Mouse (Mus musculus) hindbrain, embryonic 10.5 days (tissue): ENCODE measurements around the gene Tiam2. TPM values are rescaled to one million over a fixed set of nuclear protein-coding genes. Genes with fewer than 3 reads are reported as not detected.

ENCODE experiments used
- DNase-seq: peaks from one replicate; pipeline ENCODE4 v3.0.0-alpha.2; 2017; ENCODE audit warnings: low spot score
- H3K27ac ChIP-seq: fragments of 300-500 bp; sonication (generic); 2 replicates; pipeline ENCODE4 v1.5.1; 2016; ENCODE audit warnings: mild to moderate bottlenecking, moderate library complexity
- H3K27me3 ChIP-seq: fragments of 300-500 bp; sonication (generic); 2 replicates; pipeline ENCODE4 v1.6.1; 2016; ENCODE audit warnings: mild to moderate bottlenecking; ENCODE audit not compliant: poor library complexity, insufficient read depth, severe bottlenecking
- H3K36me3 ChIP-seq: fragments of 300-500 bp; sonication (generic); 2 replicates; pipeline ENCODE4 v1.6.1; 2016; ENCODE audit warnings: mild to moderate bottlenecking, moderate library complexity
- H3K4me1 ChIP-seq: fragments of 300-500 bp; sonication (generic); replicated peaks from 2 replicates; pipeline ENCODE4 v1.6.1; 2016; ENCODE audit warnings: mild to moderate bottlenecking
- H3K4me3 ChIP-seq: fragments of 300-500 bp; sonication (generic); 2 replicates; pipeline ENCODE4 v1.5.1; 2016; ENCODE audit warnings: mild to moderate bottlenecking, moderate library complexity
- H3K9me3 ChIP-seq: fragments of 300-500 bp; sonication (generic); 2 replicates; pipeline ENCODE4 v1.6.1; 2016; ENCODE audit warnings: mild to moderate bottlenecking, moderate library complexity
- WGBS: fragments of 180-500 bp; shearing (Covaris S2); methylation state at CpG from one replicate; pipeline ENCODE4 v1.1.7; 2016; 5-methylcytosine and 5-hydroxymethylcytosine counted together
- polyA plus RNA-seq: library from polyadenylated mRNA; unstranded; fragments of >200 nt; fragmentation: Nextera tagmentation; extraction: Ambion mirVana; gene quantifications from 2 replicates; pipeline ENCODE4 v1.2.1, GENCODE M21; 2016

The Tiam2 gene
- polyA plus RNA-seq, 1 experiment from 2014 or later = 4.4 TPM

DNA sequence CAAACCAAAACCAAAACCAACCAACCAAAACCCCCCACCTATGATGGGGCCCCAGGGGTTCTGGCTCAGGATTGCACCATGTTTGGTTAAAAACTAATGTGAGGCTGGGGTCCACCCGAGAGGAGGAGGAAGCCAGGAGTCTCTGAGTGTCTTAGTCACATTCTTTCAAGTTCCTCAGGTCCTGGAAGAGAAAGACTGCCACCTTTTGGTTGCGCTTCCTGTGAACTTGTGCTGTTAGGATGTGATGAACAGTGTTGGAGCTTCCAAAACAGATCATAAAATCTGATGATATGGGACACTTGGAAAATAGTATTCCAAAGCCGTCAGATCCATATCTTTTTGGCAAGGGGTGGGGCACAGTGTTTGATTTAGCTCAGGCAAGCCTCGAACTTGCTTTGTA lies 174.6 kb downstream of the Tiam2 start:
- WGBS = 84% methylated on average over 4 of the region's 4 CpGs
- Histone ChIP-seq H3K4me3 (no peak overlapping the region), H3K36me3 (no peaks in the 10 kb centered on the region), H3K27ac (no peak overlapping the region), H3K27me3 (no peaks in the 10 kb centered on the region), H3K4me1 (no peaks in the 10 kb centered on the region), H3K9me3 (no peaks in the 10 kb centered on the region)
- no peak for DNase-seq

DNA sequence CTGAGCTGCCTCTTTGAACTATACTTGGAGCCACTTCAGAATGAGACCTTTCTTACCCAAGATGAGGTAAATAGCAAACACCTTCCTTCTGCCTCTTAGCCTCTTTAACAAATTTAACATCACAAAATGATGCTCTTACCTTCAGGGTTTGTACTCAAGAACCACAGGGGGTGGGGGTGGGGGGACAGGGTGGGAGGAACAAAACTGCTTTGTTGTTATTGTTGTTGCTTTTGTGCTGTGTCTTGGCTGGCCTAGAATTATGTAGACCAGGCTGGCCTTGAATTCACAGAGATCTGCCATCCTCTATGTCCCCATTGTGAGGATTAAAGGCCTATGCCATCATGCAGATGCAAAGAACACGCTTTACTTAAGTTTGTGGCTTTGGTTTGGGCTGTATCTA lies 179.3 kb downstream of the Tiam2 start:
- H3K4me1 ChIP-seq = no peaks in the 10 kb centered on the region
- no peak overlapping the region for H3K4me3 ChIP-seq
- H3K27me3 ChIP-seq = no peaks in the 10 kb centered on the region
- no peaks in the 10 kb centered on the region for H3K36me3 ChIP-seq
- 85% methylated on average over 1 of the region's 1 CpGs for WGBS
- H3K27ac ChIP-seq = no peak overlapping the region
- DNase-seq = no peak
- no peaks in the 10 kb centered on the region for H3K9me3 ChIP-seq

DNA sequence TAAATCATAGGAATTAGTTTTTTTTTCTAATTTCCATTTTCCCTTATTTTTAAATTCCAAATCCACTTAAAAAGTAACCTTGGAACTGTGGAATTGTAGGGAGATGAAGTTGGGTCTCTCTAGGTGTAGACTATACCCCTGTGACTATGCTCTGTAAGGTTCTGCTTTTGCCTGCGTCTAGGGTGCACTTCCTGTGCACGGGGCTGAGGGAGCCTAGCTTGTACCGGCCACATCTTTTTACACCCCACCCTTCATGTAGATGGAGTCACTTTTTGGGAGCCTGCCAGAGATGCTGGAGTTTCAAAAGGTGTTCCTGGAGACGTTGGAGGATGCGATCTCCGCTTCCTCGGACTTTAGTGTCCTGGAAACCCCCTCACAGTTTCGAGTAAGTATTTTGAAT lies 180.1 kb downstream of the Tiam2 start:
- no peaks in the 10 kb centered on the region for H3K9me3 ChIP-seq
- no peaks in the 10 kb centered on the region for H3K36me3 ChIP-seq
- WGBS = 93% methylated on average over 8 of the region's 8 CpGs
- H3K27me3 ChIP-seq = no peaks in the 10 kb centered on the region
- H3K4me3 ChIP-seq = no peak overlapping the region
- no peak for DNase-seq
- no peaks in the 10 kb centered on the region for H3K4me1 ChIP-seq
- H3K27ac ChIP-seq = no peak overlapping the region

DNA sequence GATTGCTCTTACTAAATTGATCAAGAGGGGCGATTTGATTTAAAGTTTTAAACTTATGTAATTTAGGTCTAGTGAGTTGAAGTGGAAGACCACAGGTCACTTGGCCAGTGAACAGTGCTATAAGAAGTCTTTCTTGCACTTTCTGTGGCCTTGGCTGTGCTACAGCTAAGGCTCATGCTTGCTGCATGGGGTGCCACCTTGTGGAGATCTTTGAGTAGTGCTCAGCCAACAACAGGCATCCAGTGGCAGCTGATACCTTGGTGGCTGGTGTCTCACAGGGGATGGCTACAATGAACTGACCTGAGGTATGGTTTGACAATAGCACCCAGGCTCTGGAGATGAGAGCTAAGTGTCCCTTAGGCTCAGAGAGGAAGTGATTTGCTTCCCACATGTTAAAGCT lies 183.5 kb downstream of the Tiam2 start:
- no peak overlapping the region for H3K27ac ChIP-seq
- no peak overlapping the region for H3K4me3 ChIP-seq
- H3K9me3 ChIP-seq = no peaks in the 10 kb centered on the region
- no peaks in the 10 kb centered on the region for H3K4me1 ChIP-seq
- WGBS = 8% methylated on average over 1 of the region's 1 CpGs
- peak; percentile 56 for DNase-seq
- no peaks in the 10 kb centered on the region for H3K27me3 ChIP-seq
- 0 out of 2 replicates have a peak, but pooled peaks cover 6% of the 10 kb centered on the region for H3K36me3 ChIP-seq

DNA sequence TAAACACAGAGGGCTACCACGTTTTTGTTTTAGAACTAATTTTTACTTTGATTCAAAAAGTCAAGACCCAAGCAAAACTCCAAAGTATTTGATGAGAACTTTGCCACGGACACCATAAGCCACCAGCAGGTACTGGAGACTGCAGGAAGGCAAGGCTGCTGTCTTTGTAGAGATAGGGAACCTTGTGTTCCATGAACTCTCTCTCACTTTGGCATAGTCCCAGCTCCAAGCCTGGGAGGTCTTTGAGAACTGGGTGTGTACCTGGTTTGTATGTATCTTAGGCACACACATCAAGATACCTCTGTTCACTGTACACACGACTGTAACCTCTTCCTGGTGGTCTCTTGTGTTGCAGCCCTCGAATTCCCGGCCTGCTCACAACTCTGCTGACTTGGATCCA lies 187.9 kb downstream of the Tiam2 start:
- no peak overlapping the region for H3K27ac ChIP-seq
- no peaks in the 10 kb centered on the region for H3K27me3 ChIP-seq
- no peaks in the 10 kb centered on the region for H3K9me3 ChIP-seq
- no peak overlapping the region for H3K4me3 ChIP-seq
- DNase-seq = no peak
- H3K4me1 ChIP-seq = peaks cover 12% of the 10 kb centered on the region
- H3K36me3 ChIP-seq = peaks cover 15% of the 10 kb centered on the region; the same call in 1 of the 2 replicates
- WGBS = 86% methylated on average over 5 of the region's 5 CpGs

DNA sequence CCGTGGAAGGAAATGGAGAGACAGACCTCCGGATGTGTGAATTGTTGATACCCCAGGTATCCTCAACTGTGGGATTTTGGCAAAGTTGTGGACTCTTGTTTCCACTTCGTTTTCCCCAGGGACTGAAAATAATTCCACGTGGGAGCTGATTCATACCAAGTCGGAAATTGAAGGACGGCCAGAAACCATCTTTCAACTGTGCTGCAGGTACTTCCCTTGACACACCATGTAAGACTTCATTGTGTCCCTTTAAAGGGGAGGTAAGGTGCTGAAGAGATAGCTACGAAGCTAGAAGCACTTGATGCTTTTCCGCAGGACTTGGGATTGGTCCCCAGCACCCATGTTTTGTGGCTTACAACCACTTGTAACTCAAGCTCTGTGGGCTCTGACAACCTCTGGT lies 189.5 kb downstream of the Tiam2 start:
- no peaks in the 10 kb centered on the region for H3K27me3 ChIP-seq
- no peak overlapping the region for H3K4me3 ChIP-seq
- no peaks in the 10 kb centered on the region for H3K9me3 ChIP-seq
- peaks cover 18% of the 10 kb centered on the region; the same call in 1 of the 2 replicates for H3K36me3 ChIP-seq
- peaks cover 12% of the 10 kb centered on the region for H3K4me1 ChIP-seq
- H3K27ac ChIP-seq = no peak overlapping the region
- 90% methylated on average over 8 of the region's 8 CpGs for WGBS
- no peak for DNase-seq

DNA sequence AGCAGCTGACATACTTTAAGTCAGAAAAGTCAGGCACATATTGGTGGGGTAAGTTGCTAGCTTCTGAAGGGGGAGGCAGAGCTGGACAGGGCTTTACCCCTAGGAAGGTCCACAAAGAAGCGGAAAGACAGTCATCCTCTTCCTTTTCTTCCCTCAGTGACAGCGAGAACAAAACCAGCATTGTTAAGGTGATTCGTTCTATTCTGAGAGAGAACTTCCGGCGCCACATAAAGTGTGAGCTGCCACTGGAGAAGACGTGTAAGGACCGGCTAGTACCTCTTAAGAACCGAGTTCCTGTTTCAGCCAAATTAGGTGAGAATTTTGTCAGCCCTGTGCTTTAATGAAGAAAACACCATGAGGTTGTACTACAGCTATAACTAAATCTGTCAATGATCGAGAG lies 190.0 kb downstream of the Tiam2 start:
- H3K9me3 ChIP-seq = no peaks in the 10 kb centered on the region
- H3K27me3 ChIP-seq = no peaks in the 10 kb centered on the region
- H3K36me3 ChIP-seq = peaks cover 21% of the 10 kb centered on the region; the same call in 1 of the 2 replicates
- DNase-seq = no peak
- WGBS = 31% methylated on average over 9 of the region's 9 CpGs
- no peak overlapping the region for H3K27ac ChIP-seq
- H3K4me3 ChIP-seq = no peak overlapping the region
- H3K4me1 ChIP-seq = peaks cover 12% of the 10 kb centered on the region

DNA sequence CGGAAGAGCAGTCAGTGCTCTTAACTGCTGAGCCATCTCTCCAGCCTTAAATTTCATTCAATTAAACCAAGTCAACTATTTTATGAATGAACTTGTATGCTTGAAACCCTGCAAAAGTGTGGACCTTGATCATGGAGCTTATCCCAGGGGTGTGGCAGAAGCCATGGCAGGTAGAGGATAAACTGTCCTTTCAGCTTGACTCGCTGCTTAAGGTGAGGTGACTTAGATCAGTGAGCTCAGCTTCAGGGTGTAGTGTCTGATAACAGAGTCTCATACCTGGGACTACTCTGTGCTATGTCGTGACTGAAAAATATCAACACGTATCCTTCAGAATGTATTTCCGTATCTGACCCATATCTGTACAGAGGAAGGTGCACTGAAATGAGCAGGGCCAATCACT lies 194.0 kb downstream of the Tiam2 start:
- WGBS = 90% methylated on average over 5 of the region's 5 CpGs
- Histone ChIP-seq H3K4me1 (peaks cover 12% of the 10 kb centered on the region), H3K36me3 (peaks cover 14% of the 10 kb centered on the region; the same call in 1 of the 2 replicates), H3K4me3 (no peak overlapping the region), H3K27ac (no peak overlapping the region), H3K9me3 (no peaks in the 10 kb centered on the region), H3K27me3 (no peaks in the 10 kb centered on the region)
- no peak for DNase-seq

DNA sequence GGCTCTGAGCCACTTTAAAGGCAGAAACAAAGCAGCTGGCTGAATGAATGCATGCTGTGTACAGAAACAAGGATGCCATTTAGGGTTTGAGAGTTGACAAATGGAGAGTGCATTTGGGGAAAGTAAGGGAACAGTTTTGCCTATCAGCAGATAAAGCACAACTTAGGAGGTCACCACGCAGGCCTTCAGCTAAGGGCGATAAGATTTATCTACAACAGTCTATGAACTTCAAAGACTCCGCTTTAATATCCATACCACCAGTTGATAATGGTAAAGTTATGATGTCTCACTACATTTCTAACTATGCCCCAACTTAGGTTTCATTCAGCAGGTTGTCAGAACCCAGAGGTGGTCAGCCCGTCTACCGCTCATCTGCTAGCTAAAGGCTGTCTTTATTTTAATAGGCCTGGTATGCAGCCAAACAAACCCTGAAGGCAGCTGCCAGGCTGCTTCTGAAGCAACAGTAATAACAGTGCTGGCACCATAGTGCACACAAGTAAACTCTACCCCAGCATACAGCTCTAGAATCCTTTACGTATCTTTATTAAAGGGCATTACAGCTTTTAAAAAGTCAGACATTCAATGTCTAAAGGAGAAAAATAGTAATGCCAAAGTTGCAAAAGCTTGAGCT lies 201.6 kb downstream of the Tiam2 start:
- no peak for DNase-seq
- H3K36me3 ChIP-seq = peaks cover 9% of the 10 kb centered on the region; the same call in 1 of the 2 replicates
- H3K4me1 ChIP-seq = no peaks in the 10 kb centered on the region
- H3K27ac ChIP-seq = no peak overlapping the region
- H3K4me3 ChIP-seq = no peak overlapping the region
- H3K9me3 ChIP-seq = no peaks in the 10 kb centered on the region
- no peaks in the 10 kb centered on the region for H3K27me3 ChIP-seq
- WGBS = 90% methylated on average over 6 of the region's 6 CpGs

DNA sequence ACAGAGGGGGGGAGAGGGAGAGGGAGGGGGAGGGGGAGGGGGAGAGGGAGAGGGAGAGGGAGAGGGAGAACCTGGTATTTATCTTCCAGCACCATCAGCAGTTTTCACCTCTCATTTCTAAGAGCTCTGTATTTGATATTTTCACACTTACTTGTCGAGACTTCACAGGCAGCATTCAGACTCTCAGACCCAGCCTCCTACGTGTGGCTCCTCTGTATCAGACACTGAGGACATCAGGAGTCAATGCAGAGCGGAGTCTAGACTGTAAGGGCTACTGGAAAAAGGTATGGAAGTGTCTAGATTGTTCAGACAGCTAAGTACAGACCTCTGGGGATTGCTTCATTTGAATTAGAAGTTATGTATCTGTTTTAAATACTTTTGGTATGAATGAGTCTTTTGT lies 203.2 kb downstream of the Tiam2 start:
- Histone ChIP-seq H3K36me3 (peaks cover 9% of the 10 kb centered on the region; the same call in 1 of the 2 replicates), H3K4me3 (no peak overlapping the region), H3K4me1 (no peaks in the 10 kb centered on the region), H3K9me3 (no peaks in the 10 kb centered on the region), H3K27ac (no peak overlapping the region), H3K27me3 (no peaks in the 10 kb centered on the region)
- WGBS = 77% methylated on average over 3 of the region's 3 CpGs
- DNase-seq = no peak

DNA sequence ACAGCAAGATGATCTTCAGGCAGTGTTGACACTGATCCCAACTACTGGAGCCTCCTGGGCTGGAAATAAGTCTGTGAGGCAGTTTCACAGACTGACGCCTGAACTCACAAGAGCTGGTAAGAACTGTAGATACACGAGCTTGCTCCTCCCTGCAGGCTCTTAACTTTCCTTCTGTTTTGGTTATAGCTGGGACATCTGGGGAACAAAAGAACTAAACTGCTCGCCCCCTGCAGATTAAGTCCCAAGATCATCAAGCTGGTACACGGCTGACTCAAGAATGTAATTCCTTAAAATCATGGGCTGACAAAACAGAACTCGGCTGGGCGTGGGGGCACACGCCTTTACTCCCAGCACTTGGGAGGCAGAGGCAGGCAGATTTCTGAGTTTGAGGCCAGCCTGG lies 204.2 kb downstream of the Tiam2 start:
- no peaks in the 10 kb centered on the region for H3K4me1 ChIP-seq
- DNase-seq = no peak
- no peaks in the 10 kb centered on the region for H3K27me3 ChIP-seq
- WGBS = 76% methylated on average over 7 of the region's 7 CpGs
- no peaks in the 10 kb centered on the region for H3K9me3 ChIP-seq
- H3K27ac ChIP-seq = no peak overlapping the region
- no peak overlapping the region for H3K4me3 ChIP-seq
- H3K36me3 ChIP-seq = peaks cover 9% of the 10 kb centered on the region; the same call in 1 of the 2 replicates

DNA sequence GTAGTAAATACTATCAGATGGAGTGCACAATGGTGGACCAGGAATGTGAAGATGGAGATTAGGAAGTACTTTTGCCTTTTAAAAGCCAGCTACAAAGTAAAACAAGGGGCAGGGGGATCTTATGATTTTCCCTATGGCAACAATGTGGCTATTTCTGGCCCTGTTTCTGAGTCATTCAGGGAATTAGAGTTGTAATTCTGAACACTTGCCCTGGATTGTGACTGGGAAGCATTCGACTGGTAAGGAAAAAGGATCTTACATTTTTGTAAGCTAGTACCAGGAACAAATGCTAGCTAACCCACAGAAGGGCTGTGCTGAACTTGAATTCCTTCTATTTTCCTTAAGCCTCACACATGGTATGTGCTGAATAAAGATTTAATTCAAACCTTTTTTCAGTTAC lies 205.3 kb downstream of the Tiam2 start:
- no peaks in the 10 kb centered on the region for H3K4me1 ChIP-seq
- H3K27ac ChIP-seq = no peak overlapping the region
- H3K36me3 ChIP-seq = peaks cover 9% of the 10 kb centered on the region; the same call in 1 of the 2 replicates
- 87% methylated on average over 1 of the region's 1 CpGs for WGBS
- DNase-seq = no peak
- H3K4me3 ChIP-seq = no peak overlapping the region
- H3K9me3 ChIP-seq = no peaks in the 10 kb centered on the region
- H3K27me3 ChIP-seq = no peaks in the 10 kb centered on the region

DNA sequence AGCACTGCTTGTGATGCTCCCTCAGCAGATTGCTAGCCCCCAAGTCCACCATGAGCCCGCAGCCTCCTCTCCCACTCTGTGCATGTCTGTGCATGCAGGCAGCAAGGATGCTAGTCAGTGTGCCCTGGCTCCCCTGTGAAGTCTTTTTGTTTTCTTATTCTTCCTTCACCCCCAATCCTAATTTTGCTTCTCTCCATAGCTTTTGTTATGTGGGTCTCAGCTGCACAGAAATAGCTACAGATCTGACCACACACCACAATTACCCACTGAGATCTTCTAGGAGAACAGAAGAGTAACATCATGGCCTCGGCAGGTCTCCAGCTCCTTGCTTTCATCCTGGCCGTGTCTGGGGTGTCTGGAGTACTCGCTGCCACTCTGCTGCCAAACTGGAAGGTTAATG lies 205.9 kb downstream of the Tiam2 start, which contains the start of gene Cldn20:
TSS of gene Cldn20 (plus strand) at position 301 of the 400 bp plus-strand sequence.
- peaks cover 9% of the 10 kb centered on the region; the same call in 1 of the 2 replicates for H3K36me3 ChIP-seq
- DNase-seq = no peak
- 88% methylated on average over 4 of the region's 4 CpGs for WGBS
- H3K27ac ChIP-seq = no peak within 1 kb of the TSS
- no peaks in the 10 kb centered on the region for H3K4me1 ChIP-seq
- no peak within 1 kb of the TSS for H3K4me3 ChIP-seq
- H3K9me3 ChIP-seq = no peaks in the 10 kb centered on the region
- H3K27me3 ChIP-seq = no peaks in the 10 kb centered on the region

DNA sequence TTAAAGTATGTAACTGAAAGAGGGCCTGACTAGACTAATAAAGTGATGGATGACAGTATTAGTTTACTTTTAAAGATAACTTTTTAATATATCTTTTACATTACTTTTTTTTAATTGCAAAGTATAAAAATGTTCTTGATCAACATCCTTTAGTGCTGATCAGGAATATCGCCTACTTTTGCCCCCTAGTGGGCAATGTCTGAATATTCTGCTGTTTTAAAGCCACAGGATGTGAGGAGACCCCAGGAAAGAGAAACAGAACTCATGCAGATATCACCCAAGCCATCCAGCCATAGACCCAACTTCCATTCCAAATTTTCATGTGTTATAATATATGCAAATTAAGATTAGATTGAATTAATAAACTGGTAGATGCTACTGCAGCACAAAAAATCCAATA lies 207.1 kb downstream of the Tiam2 start:
- 25% methylated on average over 1 of the region's 1 CpGs for WGBS
- DNase-seq = no peak
- Histone ChIP-seq H3K4me1 (no peaks in the 10 kb centered on the region), H3K9me3 (no peaks in the 10 kb centered on the region), H3K36me3 (peaks cover 9% of the 10 kb centered on the region; the same call in 1 of the 2 replicates), H3K27me3 (no peaks in the 10 kb centered on the region), H3K4me3 (no peak overlapping the region), H3K27ac (no peak overlapping the region)
